Mouse (Mus musculus) cerebellum, adult 2 months (tissue): Measurements from ENCODE around the gene Nap1l5. TPM values are rescaled to one million over a fixed set of nuclear protein-coding genes. Genes with fewer than 3 reads are reported as not detected.
"Not testable (repeated sequence)": the region's sequence is repeated elsewhere in the genome, so short reads cannot be mapped to it uniquely, and the experiment has no call there.

Experiments used
- DNase-seq, 2 experiments: peaks; one replicate each; pipeline ENCODE4 v3.0.0; 2021
- H3K27ac ChIP-seq: fragments of 200-500 bp; 2 replicates; pipeline ENCODE4 v1.5.1; 2012; ENCODE audit warnings: low read length, control low read depth, inconsistent platforms; ENCODE audit not compliant: insufficient read depth
- H3K27me3 ChIP-seq: fragments of 200-500 bp; 2 replicates; pipeline ENCODE4 v1.6.1; 2012; ENCODE audit warnings: inconsistent platforms, mild to moderate bottlenecking, low read length, moderate library complexity; ENCODE audit not compliant: control insufficient read depth, insufficient read depth
- H3K4me1 ChIP-seq: fragments of 200-500 bp; 2 replicates; pipeline ENCODE4 v1.6.1; 2011; ENCODE audit warnings: low read length; ENCODE audit not compliant: control insufficient read depth, insufficient read depth
- H3K4me3 ChIP-seq: fragments of 200-500 bp; replicated peaks from 2 replicates; pipeline ENCODE3; 2011; ENCODE audit warnings: mild to moderate bottlenecking, low read depth, low read length, control low read depth; ENCODE audit not compliant: insufficient read depth
- CTCF ChIP-seq: fragments of 200-500 bp; IDR thresholded peaks from 2 replicates; pipeline ENCODE4 v1.5.1; 2011; ENCODE audit warnings: low read depth, mild to moderate bottlenecking, control low read depth, low read length, moderate library complexity, borderline replicate concordance; ENCODE audit not compliant: insufficient read depth
- POLR2A ChIP-seq: fragments of 200-500 bp; IDR thresholded peaks from 2 replicates; pipeline ENCODE4 v1.6.1; 2011; ENCODE audit warnings: low read length, control low read depth, borderline replicate concordance; ENCODE audit not compliant: insufficient read depth
- whole genome bisulfite sequencing: fragments of 180-500 bp; shearing (Covaris S2); methylation state at CpG from one replicate; pipeline ENCODE4 v1.1.7; 2018; 5-methylcytosine and 5-hydroxymethylcytosine counted together
- polyA plus RNA-seq: library from polyadenylated mRNA; depleted of rRNA; stranded (reverse); fragments of >200 nt; gene quantifications from 2 replicates; pipeline ENCODE4 v1.2.3, GENCODE M21; 2012

Nap1l5 gene
- polyA plus RNA-seq, 1 experiment, result 689 TPM

DNA sequence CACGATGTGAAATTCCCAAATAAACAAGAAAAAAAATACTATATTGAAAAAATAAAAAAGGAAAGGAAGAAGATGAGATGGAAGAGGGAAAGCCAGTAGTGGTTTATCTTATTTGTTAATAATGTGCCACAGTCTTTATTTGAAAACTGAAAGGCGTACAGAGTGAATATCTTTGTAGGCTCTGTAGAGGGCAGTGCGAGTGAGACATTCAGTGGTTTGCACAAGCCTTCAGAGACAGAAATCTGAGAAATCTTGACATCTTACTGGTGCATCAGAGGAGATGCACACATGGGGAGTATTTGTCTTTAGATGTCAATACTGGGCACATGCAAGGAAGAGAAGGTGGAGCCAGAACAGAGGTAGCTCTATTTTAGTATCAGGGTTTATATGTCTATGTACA lies 25.5 kb downstream of the Nap1l5 start:
- Histone ChIP-seq H3K27me3 (no peaks in the 10 kb centered on the region), H3K4me1 (peaks cover 9% of the 10 kb centered on the region), H3K4me3 (no peak overlapping the region), H3K27ac (no peak overlapping the region)
- DNase-seq, result no peak
- TF ChIP-seq CTCF (no peak), POLR2A (no peak)
- WGBS, result 84% methylated on average over 3 of the region's 3 CpGs

DNA sequence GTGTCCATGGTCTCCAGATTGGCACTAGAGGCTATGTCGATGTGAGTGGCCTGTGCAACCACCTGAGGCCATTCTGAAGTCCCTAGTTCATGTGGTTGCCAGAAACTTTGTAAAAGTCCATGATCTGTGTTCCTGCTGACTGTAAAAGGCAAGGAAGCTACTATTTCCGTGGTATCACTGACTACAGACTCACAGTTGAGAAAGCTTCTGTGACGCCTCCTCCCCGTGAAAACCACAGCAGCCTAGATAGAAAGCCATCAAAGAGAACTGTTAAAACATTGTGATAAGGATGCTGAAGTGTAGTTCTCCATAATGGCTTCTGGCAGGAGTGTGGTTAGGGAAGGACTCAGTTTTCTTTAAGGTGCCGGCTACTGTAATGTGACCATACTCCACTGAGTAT lies 26.0 kb downstream of the Nap1l5 start:
- 93% methylated on average over 5 of the region's 5 CpGs for WGBS
- H3K27me3 ChIP-seq, result no peaks in the 10 kb centered on the region
- no peak overlapping the region for H3K4me3 ChIP-seq
- DNase-seq, result no peak
- TF ChIP-seq CTCF, result no peak
- peaks cover 9% of the 10 kb centered on the region for H3K4me1 ChIP-seq
- H3K27ac ChIP-seq, result no peak overlapping the region

- no peak for TF ChIP-seq CTCF
- TF ChIP-seq POLR2A, result no peak
- Histone ChIP-seq H3K4me3 (no peak overlapping the region), H3K4me1 (peaks cover 9% of the 10 kb centered on the region), H3K27me3 (no peaks in the 10 kb centered on the region), H3K27ac (peak overlapping the region; percentile 0; the same call in 1 of the 2 replicates)
- DNase-seq, result no peak
- 66% methylated on average over 9 of the region's 9 CpGs for WGBS
These were observed 26.9 kb downstream of the Nap1l5 start for GRCm38 (mm10) chr6:58879987-58880386.

DNA sequence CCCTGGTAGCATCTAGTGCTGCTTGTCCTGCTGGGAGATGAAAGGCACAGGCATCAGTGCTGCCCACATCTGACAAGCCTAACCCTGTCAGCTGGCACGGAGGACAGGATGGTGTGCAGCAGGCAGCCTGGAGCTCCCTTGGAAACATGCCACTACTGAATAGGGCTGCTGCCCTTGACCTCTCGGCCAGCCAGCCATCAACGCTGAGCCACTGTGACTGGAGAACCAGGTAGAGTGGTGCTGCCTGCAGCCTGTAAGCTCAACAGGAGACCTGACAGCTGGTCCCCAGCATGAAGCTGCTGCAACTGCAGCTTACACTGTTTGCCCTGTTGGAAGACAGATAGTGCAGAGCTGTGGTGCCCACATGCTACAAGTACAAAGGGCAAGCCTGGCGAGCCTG lies 27.3 kb downstream of the Nap1l5 start:
- no peaks in the 10 kb centered on the region for H3K27me3 ChIP-seq
- TF ChIP-seq POLR2A (no peak), CTCF (no peak)
- peaks cover 9% of the 10 kb centered on the region for H3K4me1 ChIP-seq
- peak overlapping the region; percentile 0; the same call in 1 of the 2 replicates for H3K27ac ChIP-seq
- DNase-seq, result peak; percentile 65 to 72
- 7% methylated on average over 4 of the region's 4 CpGs for WGBS
- no peak overlapping the region for H3K4me3 ChIP-seq

GRCm38 (mm10) chr6:58867858-58868257 lies 39.0 kb downstream of the Nap1l5 start:
- not testable (repeated sequence) for H3K27me3 ChIP-seq, DNase-seq, H3K4me3 ChIP-seq, H3K4me1 ChIP-seq, H3K27ac ChIP-seq
- 67% methylated on average over 6 of the region's 6 CpGs for WGBS

GRCm38 (mm10) chr6:58863631-58864235 lies 43.1 kb downstream of the Nap1l5 start:
- peak; percentile 60 to 80 for DNase-seq
- Histone ChIP-seq H3K27me3 (no peaks in the 10 kb centered on the region), H3K27ac (peak overlapping the region; percentile 60; the same call in 1 of the 2 replicates), H3K4me1 (peaks cover 13% of the 10 kb centered on the region), H3K4me3 (no peak overlapping the region)
- 40% methylated on average over 4 of the region's 4 CpGs for WGBS
- TF ChIP-seq POLR2A (no peak), CTCF (no peak)

- no peak overlapping the region for H3K4me3 ChIP-seq
- peak; percentile 66 to 80 for DNase-seq
- H3K27me3 ChIP-seq, result no peaks in the 10 kb centered on the region
- H3K4me1 ChIP-seq, result peaks cover 7% of the 10 kb centered on the region
- H3K27ac ChIP-seq, result peak overlapping the region; percentile 47; the same call in 1 of the 2 replicates
- TF ChIP-seq CTCF, result no peak
- TF ChIP-seq POLR2A, result no peak
- WGBS, result 27% methylated on average over 9 of the region's 9 CpGs
These were observed 44.4 kb downstream of the Nap1l5 start for GRCm38 (mm10) chr6:58862446-58862993.

GRCm38 (mm10) chr6:58859517-58859916 lies 47.4 kb downstream of the Nap1l5 start:
- 54% methylated on average over 4 of the region's 4 CpGs for WGBS
- Histone ChIP-seq H3K4me3 (no peak overlapping the region), H3K27ac (no peak overlapping the region), H3K4me1 (peaks cover 7% of the 10 kb centered on the region), H3K27me3 (no peaks in the 10 kb centered on the region)
- DNase-seq, result no peak
- no peak for TF ChIP-seq POLR2A
